Mouse (Mus musculus) embryonic facial prominence, embryonic 15.5 days (tissue): ENCODE measurements around the gene Ppp3r1. TPM values are rescaled to one million over a fixed set of nuclear protein-coding genes. Genes with fewer than 3 reads are reported as not detected.

Source experiments
- polyA plus RNA-seq: library from polyadenylated mRNA; unstranded; fragments of >200 nt; fragmentation: Nextera tagmentation; extraction: Ambion mirVana; gene quantifications from 2 replicates; pipeline ENCODE4 v1.2.1, GENCODE M21; 2015

Gene Ppp3r1
- polyA plus RNA-seq, 1 experiment from 2014 or later, result 100 TPM

Other genes with a start within 250 kb of the Ppp3r1 start
- 0.98 and 1.2 TPM in 2 replicates for gene Fbxo48, start 207.9 kb upstream of the Ppp3r1 start, polyA plus RNA-seq
- 36.0 and 38.1 TPM in 2 replicates for gene Cnrip1, start 107.7 kb upstream of the Ppp3r1 start, polyA plus RNA-seq
- 3.8 and 4.2 TPM in 2 replicates for gene Plek, start 106.9 kb upstream of the Ppp3r1 start, polyA plus RNA-seq
- 27.3 and 27.7 TPM in 2 replicates for gene Wdr92, start 22.8 kb downstream of the Ppp3r1 start, polyA plus RNA-seq
- 60.1 and 62.4 TPM in 2 replicates for gene Pno1, start 52.3 kb downstream of the Ppp3r1 start, polyA plus RNA-seq
- 90.1 and 92.2 TPM in 2 replicates for gene C1d, start 98.3 kb downstream of the Ppp3r1 start, polyA plus RNA-seq